Mouse (Mus musculus): ENCODE results near the gene Fam120b. TPM values are rescaled to one million over a fixed set of nuclear protein-coding genes. Genes with fewer than 3 reads are reported as not detected.
"Not testable (repeated sequence)": the region's sequence is repeated elsewhere in the genome, so short reads cannot be mapped to it uniquely, and the experiment has no call there.

Fam120b gene
- polyA plus RNA-seq, 1 experiment from 2014 or later = 50.8 TPM

DNA sequence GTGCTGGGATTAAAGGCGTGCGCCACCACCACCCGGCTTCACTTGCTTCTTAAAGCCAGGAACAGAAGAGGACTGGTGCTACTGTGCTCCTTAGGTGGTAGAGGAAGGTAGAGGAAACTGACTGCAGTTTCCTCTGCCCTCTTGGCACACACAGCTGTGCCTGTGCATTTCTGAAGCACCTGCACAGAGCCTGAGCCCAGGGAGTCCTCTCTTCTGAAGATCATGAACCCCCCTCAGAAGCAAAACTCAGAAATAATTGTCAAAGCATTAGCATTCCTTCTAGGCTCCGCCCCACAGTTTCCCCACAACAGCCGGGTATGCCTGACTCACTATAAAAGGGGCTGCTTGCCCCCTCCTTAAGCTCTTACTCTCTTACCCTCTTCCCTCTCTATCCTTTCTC lies 51.8 kb downstream of the Fam120b start:
- Histone ChIP-seq H3K27ac (no peak overlapping the region), H3K4me2 (no peak overlapping the region), H3K27me3 (replicated peaks) (no peaks in the 10 kb centered on the region), H3K9me3 (no peaks in the 10 kb centered on the region), H3K4me1 (no peaks in the 10 kb centered on the region), H3K9ac (no peak overlapping the region), H3K36me3 (replicated peaks) (no peaks in the 10 kb centered on the region), H3K4me3 (no peak overlapping the region)
- 72% methylated on average over 5 of the region's 5 CpGs for WGBS
- no peak for ATAC-seq (replicated peaks)

DNA sequence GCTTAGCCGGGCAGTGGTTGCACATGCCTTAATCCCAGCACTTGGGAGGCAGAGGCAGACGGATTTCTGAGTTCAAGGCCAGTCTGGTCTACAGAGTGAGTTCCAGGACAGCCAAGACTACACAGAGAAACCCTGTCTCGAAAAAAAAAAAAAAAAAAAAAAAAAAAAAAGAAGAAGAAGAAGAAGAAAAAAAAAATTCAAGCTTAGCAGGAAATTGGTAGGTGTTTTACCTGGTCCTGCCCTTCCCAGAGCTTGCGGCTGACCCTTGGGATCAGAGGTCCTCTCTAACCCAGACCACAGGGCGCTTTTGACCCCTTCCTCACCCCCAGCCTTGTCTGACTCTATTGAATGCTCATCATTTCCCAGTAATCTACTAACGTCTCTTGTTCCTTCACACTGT lies 53.1 kb downstream of the Fam120b start:
- H3K27ac ChIP-seq; H3K4me3 ChIP-seq; H3K4me1 ChIP-seq; H3K36me3 ChIP-seq (replicated peaks); H3K9ac ChIP-seq; H3K4me2 ChIP-seq; H3K9me3 ChIP-seq; H3K27me3 ChIP-seq (replicated peaks); ATAC-seq (replicated peaks): not testable (repeated sequence)
- 68% methylated on average over 5 of the region's 6 CpGs for WGBS

- Histone ChIP-seq H3K4me3 (no peak overlapping the region), H3K9me3 (no peaks in the 10 kb centered on the region), H3K4me2 (no peak overlapping the region), H3K36me3 (replicated peaks) (no peaks in the 10 kb centered on the region), H3K27me3 (replicated peaks) (no peaks in the 10 kb centered on the region), H3K9ac (no peak overlapping the region), H3K4me1 (no peaks in the 10 kb centered on the region), H3K27ac (no peak overlapping the region)
- 79% methylated on average over 3 of the region's 3 CpGs for WGBS
- ATAC-seq (replicated peaks) = no peak
Measured at GRCm38 (mm10) chr17:15449606-15450005, 53.6 kb downstream of the Fam120b start.

GRCm38 (mm10) chr17:15455203-15455602 lies 59.2 kb downstream of the Fam120b start:
- Histone ChIP-seq H3K36me3 (replicated peaks) (no peaks in the 10 kb centered on the region), H3K9me3 (no peaks in the 10 kb centered on the region), H3K27ac (no peak overlapping the region), H3K4me3 (no peak overlapping the region), H3K4me1 (no peaks in the 10 kb centered on the region), H3K27me3 (replicated peaks) (no peaks in the 10 kb centered on the region), H3K4me2 (no peak overlapping the region), H3K9ac (no peak overlapping the region)
- 83% methylated on average over 4 of the region's 4 CpGs for WGBS
- ATAC-seq (replicated peaks) = no peak

- ATAC-seq (replicated peaks) = no peak
- Histone ChIP-seq H3K36me3 (replicated peaks) (no peaks in the 10 kb centered on the region), H3K4me1 (no peaks in the 10 kb centered on the region), H3K27me3 (replicated peaks) (no peaks in the 10 kb centered on the region), H3K4me2 (no peak overlapping the region), H3K4me3 (no peak overlapping the region), H3K9ac (no peak overlapping the region), H3K27ac (no peak overlapping the region), H3K9me3 (no peaks in the 10 kb centered on the region)
- 95% methylated on average over 2 of the region's 2 CpGs for WGBS
Measured at GRCm38 (mm10) chr17:15456595-15456994, 60.6 kb downstream of the Fam120b start.

GRCm38 (mm10) chr17:15459761-15460160 lies 63.8 kb downstream of the Fam120b start:
- H3K9me3 ChIP-seq = no peaks in the 10 kb centered on the region
- H3K27ac ChIP-seq = no peak overlapping the region
- no peak for ATAC-seq (replicated peaks)
- no peaks in the 10 kb centered on the region for H3K36me3 ChIP-seq (replicated peaks)
- 90% methylated on average over 4 of the region's 4 CpGs for WGBS
- no peaks in the 10 kb centered on the region for H3K27me3 ChIP-seq (replicated peaks)
- no peaks in the 10 kb centered on the region for H3K4me1 ChIP-seq
- no peak overlapping the region for H3K9ac ChIP-seq
- no peak overlapping the region for H3K4me2 ChIP-seq
- H3K4me3 ChIP-seq = no peak overlapping the region

DNA sequence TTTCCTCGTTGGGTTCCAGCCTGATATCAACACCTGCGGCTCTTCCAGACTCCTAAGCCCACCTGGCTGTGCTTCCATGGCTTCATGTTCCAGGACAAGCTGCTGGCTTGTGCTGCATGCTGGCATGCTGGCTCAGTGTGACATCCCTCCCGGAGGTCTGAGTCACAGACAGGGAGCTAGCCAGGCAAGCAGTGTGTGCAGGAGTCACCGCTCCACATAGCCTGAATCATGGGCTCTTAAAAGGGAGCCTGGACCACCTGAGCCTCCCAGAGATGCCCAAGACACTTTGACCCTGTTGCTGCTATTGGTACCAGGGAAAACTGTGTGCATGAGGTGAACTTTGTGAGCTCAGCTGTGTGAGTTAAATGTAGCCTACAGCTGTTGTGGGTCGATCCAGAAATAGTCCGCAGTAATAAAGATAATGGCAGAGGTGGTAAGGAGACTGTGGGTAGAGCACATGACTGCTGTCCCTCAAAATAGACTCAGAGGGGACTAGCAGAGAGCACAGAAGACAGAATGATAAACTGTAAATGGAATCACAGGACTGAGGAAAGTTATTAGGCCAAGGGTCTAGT lies 66.0 kb downstream of the Fam120b start:
- Histone ChIP-seq H3K9me3 (no peaks in the 10 kb centered on the region), H3K9ac (no peak overlapping the region), H3K4me3 (no peak overlapping the region), H3K4me1 (no peaks in the 10 kb centered on the region), H3K36me3 (replicated peaks) (no peaks in the 10 kb centered on the region), H3K4me2 (no peak overlapping the region), H3K27ac (no peak overlapping the region), H3K27me3 (replicated peaks) (no peaks in the 10 kb centered on the region)
- 95% methylated on average over 6 of the region's 6 CpGs for WGBS
- no peak for ATAC-seq (replicated peaks)

DNA sequence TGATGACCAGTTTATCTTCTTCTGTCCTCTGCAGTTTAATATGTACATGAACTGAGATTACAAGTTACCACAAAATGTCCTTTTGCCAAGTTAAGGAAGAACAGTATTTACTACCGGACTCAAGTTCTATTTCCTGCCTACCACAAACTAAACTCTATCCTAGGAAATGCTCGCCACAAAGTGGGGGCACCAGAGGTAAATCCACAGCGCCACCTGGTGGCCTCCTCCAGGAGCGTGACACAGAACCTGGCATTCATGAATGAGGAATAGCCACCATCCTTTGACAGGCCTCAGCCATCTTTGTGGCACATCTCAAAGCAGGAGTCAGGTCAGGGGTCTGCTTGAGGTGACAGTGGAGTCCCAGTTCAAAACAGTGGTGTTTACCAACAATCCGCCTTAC lies 71.7 kb downstream of the Fam120b start:
- 24% methylated on average over 5 of the region's 5 CpGs for WGBS

DNA sequence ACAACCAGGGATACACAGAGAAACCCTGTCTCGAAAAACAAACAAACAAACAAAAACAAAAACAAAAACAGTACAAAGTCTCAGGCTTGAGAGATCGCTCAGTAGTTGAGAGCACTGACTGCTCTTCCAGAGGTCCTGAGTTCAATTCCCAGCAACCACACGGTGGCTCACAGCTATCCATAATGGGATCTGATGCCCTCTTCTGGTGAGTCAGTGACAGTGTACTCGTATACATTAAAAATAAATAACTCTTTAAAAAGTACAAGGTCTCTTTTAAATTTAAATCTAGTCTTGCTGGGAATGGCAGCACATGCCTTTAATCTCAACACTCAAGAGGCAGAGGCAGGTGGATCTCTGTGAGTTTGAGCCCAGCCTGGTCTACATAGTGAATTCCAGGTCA lies 76.7 kb downstream of the Fam120b start:
- Histone ChIP-seq H3K9me3 (no peaks in the 10 kb centered on the region), H3K4me3 (no peak overlapping the region), H3K36me3 (replicated peaks) (peaks cover 65% of the 10 kb centered on the region), H3K9ac (no peak overlapping the region), H3K27ac (no peak overlapping the region), H3K4me2 (no peak overlapping the region), H3K4me1 (no peaks in the 10 kb centered on the region), H3K27me3 (replicated peaks) (no peaks in the 10 kb centered on the region)
- 92% methylated on average over 4 of the region's 4 CpGs for WGBS
- ATAC-seq (replicated peaks) = no peak

More for the DNA sequence above, 71.7 kb downstream of the Fam120b start:
- H3K9ac ChIP-seq = no peak overlapping the region
- H3K36me3 ChIP-seq (replicated peaks) = peaks cover 23% of the 10 kb centered on the region; the same call in 1 of the 2 replicates
- H3K4me3 ChIP-seq = no peak overlapping the region
- no peaks in the 10 kb centered on the region for H3K4me1 ChIP-seq
- H3K4me2 ChIP-seq = no peak overlapping the region
- peak; percentile 45; the same call in 1 of the 2 replicates for ATAC-seq (replicated peaks)
- H3K27me3 ChIP-seq (replicated peaks) = no peaks in the 10 kb centered on the region
- no peak overlapping the region for H3K27ac ChIP-seq
- no peaks in the 10 kb centered on the region for H3K9me3 ChIP-seq

Other genes with a start within 250 kb of the Fam120b start
- gene Dll1, start 19.3 kb upstream of the Fam120b start, polyA plus RNA-seq (2015; fragmentation: Nextera tagmentation; extraction: Ambion mirVana) = 20.5 and 24.0 TPM in 2 replicates
- gene Psmb1, start 103.5 kb downstream of the Fam120b start, polyA plus RNA-seq (2015; fragmentation: Nextera tagmentation; extraction: Ambion mirVana) = 217 and 221 TPM in 2 replicates
- 64.6 and 68.2 TPM in 2 replicates for gene Tbp, start 103.7 kb downstream of the Fam120b start, polyA plus RNA-seq (2015; fragmentation: Nextera tagmentation; extraction: Ambion mirVana)
- 58.3 and 59.7 TPM in 2 replicates for gene Pdcd2, start 131.1 kb downstream of the Fam120b start, polyA plus RNA-seq (2015; fragmentation: Nextera tagmentation; extraction: Ambion mirVana)
- gene Prdm9, start 168.2 kb downstream of the Fam120b start, polyA plus RNA-seq (2015; fragmentation: Nextera tagmentation; extraction: Ambion mirVana) = 1.9 and 2.7 TPM in 2 replicates

Measured in midbrain, embryonic 15.5 days (tissue).